Mouse (Mus musculus): ENCODE measurements around the gene Stk24.

Gene Stk24

DNA sequence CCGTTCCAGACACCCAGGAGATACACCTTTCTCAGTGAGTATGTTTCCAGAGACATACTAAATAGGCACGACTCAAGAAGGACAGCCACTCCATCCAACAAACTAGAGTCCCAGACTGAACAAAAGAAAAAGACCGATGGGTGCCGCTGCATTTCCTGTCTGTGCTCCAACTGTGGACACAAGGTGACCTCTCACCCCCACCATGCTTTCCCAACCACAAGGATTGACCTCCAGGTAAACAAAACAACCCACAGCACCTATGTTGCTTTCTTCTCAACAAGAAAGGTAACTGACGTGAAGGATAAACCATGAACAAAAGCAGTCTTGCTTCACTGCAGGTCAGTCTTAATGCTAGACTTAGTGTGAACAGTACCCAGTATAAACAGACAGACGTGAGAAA, 27.1 kb downstream of the Stk24 start:
- TF ChIP-seq POU5F1 (IDR thresholded peaks at IDR 0.05; ENCODE audit: borderline replicate concordance, low read length): no peak
- Histone ChIP-seq H3K9me3 (ENCODE audit: low read length) (no peaks in the 10 kb centered on the region), H3K27me3 (ENCODE audit: insufficient read depth, low read length) (no peaks in the 10 kb centered on the region), H3K4me1 (replicated peaks; ENCODE audit: low read depth, low read length) (peaks cover 91% of the 10 kb centered on the region), H3K36me3 (ENCODE audit: insufficient read depth, low read length) (peaks cover 8% of the 10 kb centered on the region; the same call in 1 of the 2 replicates), H3K4me3 (replicated peaks; ENCODE audit: low read length) (no peak overlapping the region)

DNA sequence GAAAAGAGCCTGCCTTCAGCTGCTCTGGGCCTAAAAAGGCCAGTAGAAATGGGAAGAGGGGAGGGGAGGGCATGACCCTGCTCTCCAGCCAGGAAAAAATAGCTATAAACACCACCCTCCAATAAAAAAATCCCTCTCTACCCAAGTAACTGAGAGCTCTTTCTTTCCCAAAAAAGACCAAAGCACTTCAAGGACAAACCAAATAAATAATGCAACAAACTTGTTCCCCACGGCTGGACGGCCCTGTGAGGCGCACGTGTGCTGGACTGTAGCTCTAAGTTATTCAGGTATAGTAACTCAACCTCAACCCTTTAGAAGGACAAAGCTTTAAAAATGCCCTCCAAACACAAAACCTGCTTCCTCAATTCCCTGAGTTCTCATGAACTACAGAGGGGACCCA, 28.1 kb downstream of the Stk24 start:
- H3K4me3 ChIP-seq (replicated peaks; ENCODE audit: low read length): no peak overlapping the region
- peaks cover 92% of the 10 kb centered on the region for H3K4me1 ChIP-seq (replicated peaks; ENCODE audit: low read depth, low read length)
- TF ChIP-seq POU5F1 (IDR thresholded peaks at IDR 0.05; ENCODE audit: borderline replicate concordance, low read length): no peak
- no peak for TF ChIP-seq CTCF (conservative IDR thresholded peaks at IDR 0.05; ENCODE audit: low read length)
- TF ChIP-seq NANOG (IDR thresholded peaks at IDR 0.05; ENCODE audit: borderline replicate concordance, low read length): no peak
- no peaks in the 10 kb centered on the region for H3K9me3 ChIP-seq (ENCODE audit: low read length)
- H3K36me3 ChIP-seq (ENCODE audit: insufficient read depth, low read length): peaks cover 8% of the 10 kb centered on the region; the same call in 1 of the 2 replicates
- no peaks in the 10 kb centered on the region for H3K27me3 ChIP-seq (ENCODE audit: insufficient read depth, low read length)

DNA sequence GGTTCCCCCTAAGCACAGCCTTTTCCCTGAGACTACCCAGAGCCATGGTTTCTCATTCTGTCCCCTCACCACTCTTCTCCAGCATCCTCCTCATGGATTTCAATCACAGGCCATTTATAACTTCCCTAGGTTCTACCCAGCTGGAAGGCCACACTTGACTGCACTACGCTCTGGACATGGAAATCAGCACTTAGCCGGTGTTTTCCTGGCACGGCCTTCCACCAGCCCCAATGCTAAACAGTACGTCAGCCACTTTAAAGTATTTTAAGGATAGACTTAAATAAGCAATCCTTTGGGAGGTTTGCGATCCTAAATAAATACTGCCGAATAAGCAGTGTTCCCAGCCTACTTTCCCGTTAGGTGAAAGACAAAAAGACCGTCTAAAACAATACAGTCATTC, 29.8 kb downstream of the Stk24 start:
- TF ChIP-seq POU5F1 (IDR thresholded peaks at IDR 0.05; ENCODE audit: borderline replicate concordance, low read length) (no peak), NANOG (IDR thresholded peaks at IDR 0.05; ENCODE audit: borderline replicate concordance, low read length) (no peak), CTCF (conservative IDR thresholded peaks at IDR 0.05; ENCODE audit: low read length) (no peak)
- Histone ChIP-seq H3K36me3 (ENCODE audit: insufficient read depth, low read length) (peaks cover 8% of the 10 kb centered on the region; the same call in 1 of the 2 replicates), H3K27me3 (ENCODE audit: insufficient read depth, low read length) (no peaks in the 10 kb centered on the region), H3K4me3 (replicated peaks; ENCODE audit: low read length) (no peak overlapping the region), H3K9me3 (ENCODE audit: low read length) (no peaks in the 10 kb centered on the region), H3K4me1 (replicated peaks; ENCODE audit: low read depth, low read length) (peaks cover 93% of the 10 kb centered on the region)

DNA sequence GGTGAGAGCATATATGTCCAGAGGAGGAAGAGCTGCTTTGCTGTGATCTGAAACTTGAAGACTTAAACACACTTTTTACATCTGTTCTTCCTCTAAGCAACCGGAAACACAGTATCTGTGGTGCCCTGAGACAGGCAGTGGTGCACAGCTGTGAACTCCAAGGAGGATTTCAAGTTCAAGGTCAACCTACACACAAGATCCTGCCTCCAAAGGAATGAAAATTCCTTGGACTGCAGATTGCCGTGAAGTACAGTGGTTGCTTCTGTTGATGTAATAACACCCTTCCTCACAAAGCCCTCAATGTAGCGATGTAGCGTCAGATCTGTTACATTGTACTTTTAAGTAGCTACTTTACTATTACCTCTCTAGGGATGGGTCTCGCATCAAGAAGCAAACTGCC, 30.5 kb downstream of the Stk24 start:
- no peaks in the 10 kb centered on the region for H3K27me3 ChIP-seq (ENCODE audit: insufficient read depth, low read length)
- peaks cover 8% of the 10 kb centered on the region; the same call in 1 of the 2 replicates for H3K36me3 ChIP-seq (ENCODE audit: insufficient read depth, low read length)
- TF ChIP-seq CTCF (conservative IDR thresholded peaks at IDR 0.05; ENCODE audit: low read length) (no peak), NANOG (IDR thresholded peaks at IDR 0.05; ENCODE audit: borderline replicate concordance, low read length) (0 out of 2 replicates have a peak, but pooled peaks have one; percentile 30)
- peaks cover 92% of the 10 kb centered on the region for H3K4me1 ChIP-seq (replicated peaks; ENCODE audit: low read depth, low read length)
- no peaks in the 10 kb centered on the region for H3K9me3 ChIP-seq (ENCODE audit: low read length)
- H3K4me3 ChIP-seq (replicated peaks; ENCODE audit: low read length): no peak overlapping the region

DNA sequence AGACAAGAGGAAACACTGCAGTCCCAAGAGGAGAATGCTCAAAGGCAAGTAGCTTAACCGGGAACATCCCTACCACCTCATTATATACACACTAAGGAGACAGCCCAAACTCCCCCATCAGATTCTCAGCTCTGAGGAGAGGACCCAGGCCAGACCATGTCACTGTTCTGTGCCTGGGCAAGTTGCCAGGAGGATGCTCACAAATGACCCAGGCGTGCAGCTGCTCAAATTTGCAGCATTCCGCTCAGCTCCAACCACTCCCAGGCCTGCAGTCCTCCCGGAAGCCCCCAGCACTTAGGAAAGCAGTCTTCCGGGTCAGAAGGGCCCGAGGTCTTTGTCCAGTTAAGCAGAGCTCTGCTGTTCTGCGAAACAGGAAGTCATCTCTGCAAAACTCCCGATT, 31.6 kb downstream of the Stk24 start:
- Histone ChIP-seq H3K27me3 (ENCODE audit: insufficient read depth, low read length) (no peaks in the 10 kb centered on the region), H3K36me3 (ENCODE audit: insufficient read depth, low read length) (peaks cover 8% of the 10 kb centered on the region; the same call in 1 of the 2 replicates), H3K4me1 (replicated peaks; ENCODE audit: low read depth, low read length) (peaks cover 82% of the 10 kb centered on the region), H3K4me3 (replicated peaks; ENCODE audit: low read length) (no peak overlapping the region), H3K9me3 (ENCODE audit: low read length) (no peaks in the 10 kb centered on the region)
- TF ChIP-seq POU5F1 (IDR thresholded peaks at IDR 0.05; ENCODE audit: borderline replicate concordance, low read length) (no peak), NANOG (IDR thresholded peaks at IDR 0.05; ENCODE audit: borderline replicate concordance, low read length) (no peak), CTCF (conservative IDR thresholded peaks at IDR 0.05; ENCODE audit: low read length) (no peak)

DNA sequence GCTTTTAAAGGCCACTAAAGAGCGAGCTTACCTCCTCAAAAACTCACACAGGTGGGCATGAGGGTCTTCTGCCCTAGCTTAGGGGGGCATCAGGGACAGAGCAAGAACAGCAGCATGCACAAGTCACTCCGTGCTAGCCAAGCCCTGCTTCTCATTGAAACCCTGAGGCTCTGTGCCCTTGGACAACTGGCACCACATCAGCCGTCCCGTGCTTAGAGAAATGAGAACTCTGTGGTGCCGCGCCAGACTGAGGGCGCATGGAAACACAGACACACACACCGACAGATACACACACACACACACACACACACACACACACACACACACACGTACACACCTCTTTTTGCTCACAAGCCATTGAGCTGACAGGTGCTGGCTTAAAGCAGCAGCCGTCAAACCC, 32.7 kb downstream of the Stk24 start:
- TF ChIP-seq POU5F1 (IDR thresholded peaks at IDR 0.05; ENCODE audit: borderline replicate concordance, low read length): no peak
- Histone ChIP-seq H3K27me3 (ENCODE audit: insufficient read depth, low read length) (no peaks in the 10 kb centered on the region), H3K36me3 (ENCODE audit: insufficient read depth, low read length) (peaks cover 8% of the 10 kb centered on the region; the same call in 1 of the 2 replicates), H3K4me1 (replicated peaks; ENCODE audit: low read depth, low read length) (peaks cover 81% of the 10 kb centered on the region), H3K9me3 (ENCODE audit: low read length) (no peaks in the 10 kb centered on the region), H3K4me3 (replicated peaks; ENCODE audit: low read length) (no peak overlapping the region)

DNA sequence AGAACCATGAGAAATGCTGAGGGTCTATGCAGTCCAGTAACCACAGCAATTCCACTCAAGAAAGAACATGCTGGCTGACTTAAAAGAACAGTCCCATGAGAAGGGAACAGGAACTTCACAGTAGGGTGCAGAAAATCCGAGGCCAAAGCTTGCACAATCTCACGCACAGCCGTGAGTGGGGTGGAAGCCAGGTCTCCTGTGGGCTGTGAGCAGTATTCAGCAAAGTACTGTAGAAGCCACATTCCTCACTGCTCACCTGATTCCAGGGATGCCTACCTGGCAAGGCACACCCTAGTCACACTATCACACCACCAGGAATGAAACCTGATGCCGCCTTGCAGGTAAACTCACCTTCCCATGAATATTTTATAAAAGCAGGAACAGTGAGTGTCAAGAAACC, 33.2 kb downstream of the Stk24 start:
- H3K4me1 ChIP-seq (replicated peaks; ENCODE audit: low read depth, low read length): peaks cover 80% of the 10 kb centered on the region
- peaks cover 8% of the 10 kb centered on the region; the same call in 1 of the 2 replicates for H3K36me3 ChIP-seq (ENCODE audit: insufficient read depth, low read length)
- TF ChIP-seq CTCF (conservative IDR thresholded peaks at IDR 0.05; ENCODE audit: low read length) (no peak), POU5F1 (IDR thresholded peaks at IDR 0.05; ENCODE audit: borderline replicate concordance, low read length) (no peak), NANOG (IDR thresholded peaks at IDR 0.05; ENCODE audit: borderline replicate concordance, low read length) (no peak)
- H3K27me3 ChIP-seq (ENCODE audit: insufficient read depth, low read length): no peaks in the 10 kb centered on the region
- H3K9me3 ChIP-seq (ENCODE audit: low read length): no peaks in the 10 kb centered on the region
- no peak overlapping the region for H3K4me3 ChIP-seq (replicated peaks; ENCODE audit: low read length)

DNA sequence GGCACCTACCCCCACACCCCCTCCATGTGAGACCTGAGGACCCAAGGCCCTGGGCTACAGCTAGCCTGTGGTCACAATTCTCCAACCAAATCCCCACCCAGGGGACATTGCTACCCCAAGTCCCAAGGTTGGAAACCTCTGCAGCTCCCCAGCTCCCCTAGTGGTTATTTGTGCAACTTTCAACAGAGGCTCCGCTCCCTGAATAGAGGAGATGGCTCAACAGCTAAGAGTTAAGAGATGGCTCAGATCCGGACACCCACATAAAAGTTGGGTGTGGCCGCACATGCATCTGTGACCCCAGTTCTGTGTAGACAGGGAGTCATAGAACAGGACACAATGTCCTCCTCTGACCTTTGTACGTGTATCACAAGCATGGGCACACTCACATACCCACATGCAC, 33.8 kb downstream of the Stk24 start:
- no peaks in the 10 kb centered on the region for H3K9me3 ChIP-seq (ENCODE audit: low read length)

DNA sequence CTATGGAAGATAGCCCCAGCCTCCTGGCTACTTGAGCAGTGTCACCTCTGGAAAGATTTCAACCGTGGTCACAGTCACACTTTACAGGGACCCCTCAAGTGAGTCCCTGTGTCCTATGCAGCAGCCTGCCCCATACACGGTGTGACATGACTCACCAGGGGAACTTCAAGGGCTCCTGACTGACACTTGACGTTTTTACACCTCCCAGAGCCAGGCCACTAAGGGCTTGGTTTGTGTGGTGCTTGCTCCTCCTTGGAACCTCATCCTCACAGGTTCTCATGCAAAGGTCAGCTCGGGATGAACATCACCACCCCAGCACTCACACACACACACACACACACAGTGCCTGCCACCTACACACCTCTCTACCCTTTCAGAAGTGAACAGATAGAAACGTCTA, 34.9 kb downstream of the Stk24 start:
- Histone ChIP-seq H3K9me3 (ENCODE audit: low read length) (no peaks in the 10 kb centered on the region), H3K4me1 (replicated peaks; ENCODE audit: low read depth, low read length) (peaks cover 80% of the 10 kb centered on the region)
- no peak for TF ChIP-seq NANOG (IDR thresholded peaks at IDR 0.05; ENCODE audit: borderline replicate concordance, low read length)
- no peak for TF ChIP-seq POU5F1 (IDR thresholded peaks at IDR 0.05; ENCODE audit: borderline replicate concordance, low read length)
- no peak for TF ChIP-seq CTCF (conservative IDR thresholded peaks at IDR 0.05; ENCODE audit: low read length)

More for the DNA sequence above, 33.8 kb downstream of the Stk24 start:
- H3K27me3 ChIP-seq (ENCODE audit: insufficient read depth, low read length): no peaks in the 10 kb centered on the region
- TF ChIP-seq CTCF (conservative IDR thresholded peaks at IDR 0.05; ENCODE audit: low read length) (peak; percentile 87), POU5F1 (IDR thresholded peaks at IDR 0.05; ENCODE audit: borderline replicate concordance, low read length) (no peak)
- peaks cover 77% of the 10 kb centered on the region for H3K4me1 ChIP-seq (replicated peaks; ENCODE audit: low read depth, low read length)
- 0 out of 2 replicates have a peak overlapping the region, but pooled peaks have one; percentile 1 for H3K4me3 ChIP-seq (replicated peaks; ENCODE audit: low read length)
- H3K36me3 ChIP-seq (ENCODE audit: insufficient read depth, low read length): peaks cover 8% of the 10 kb centered on the region; the same call in 1 of the 2 replicates

More for the DNA sequence above, 34.9 kb downstream of the Stk24 start:
- Histone ChIP-seq H3K27me3 (ENCODE audit: insufficient read depth, low read length) (no peaks in the 10 kb centered on the region), H3K36me3 (ENCODE audit: insufficient read depth, low read length) (peaks cover 8% of the 10 kb centered on the region; the same call in 1 of the 2 replicates), H3K4me3 (replicated peaks; ENCODE audit: low read length) (no peak overlapping the region)
